Mouse (Mus musculus) testis, adult 2 months (tissue): ENCODE measurements around the gene Ccdc18. TPM values are rescaled to one million over a fixed set of nuclear protein-coding genes. Genes with fewer than 3 reads are reported as not detected.

Experiments used
- polyA plus RNA-seq: library from polyadenylated mRNA; depleted of rRNA; stranded (reverse); fragments of >200 nt; gene quantifications from 2 replicates; pipeline ENCODE4 v1.2.3, GENCODE M21; 2012; rRNA removed

Ccdc18 gene
- polyA plus RNA-seq, 1 experiment: 1.3 TPM

Other genes starting within 250 kb of the Ccdc18 start
- 20.7 and 20.9 TPM in 2 replicates for gene Rpl5, start 232.4 kb upstream of the Ccdc18 start, polyA plus RNA-seq
- gene Fam69a, start 145.8 kb upstream of the Ccdc18 start, polyA plus RNA-seq: 1.6 and 2.3 TPM in 2 replicates
- gene Mtf2, start 67.2 kb upstream of the Ccdc18 start, polyA plus RNA-seq: 27.8 and 39.7 TPM in 2 replicates
- gene Tmed5, start 255 bp upstream of the Ccdc18 start, polyA plus RNA-seq: 12.4 and 13.1 TPM in 2 replicates
- gene Dr1, start 136.0 kb downstream of the Ccdc18 start, polyA plus RNA-seq: 41.7 and 42.3 TPM in 2 replicates
- gene Pigg, start 179.7 kb downstream of the Ccdc18 start, polyA plus RNA-seq: 8.0 and 8.9 TPM in 2 replicates
- 0.53 and 0.78 TPM in 2 replicates for gene Gm42517, start 235.0 kb downstream of the Ccdc18 start, polyA plus RNA-seq